Mouse (Mus musculus): ENCODE data around the gene Nkain2. TPM values are rescaled to one million over a fixed set of nuclear protein-coding genes. Genes with fewer than 3 reads are reported as not detected.

Gene Nkain2
- polyA plus RNA-seq, 1 experiment from 2014 or later = 4.1 TPM

GRCm38 (mm10) chr10:32290487-32290886 is 599.8 kb downstream of the Nkain2 start:
- no peaks in the 10 kb centered on the region for H3K9me3 ChIP-seq (replicated peaks)
- no peak overlapping the region for H3K4me3 ChIP-seq
- WGBS = 86% methylated on average over 2 of the region's 2 CpGs
- no peak overlapping the region for H3K9ac ChIP-seq
- H3K27ac ChIP-seq = no peak overlapping the region
- no peak for ATAC-seq (ENCODE audit: low FRiP score)
- no peaks in the 10 kb centered on the region for H3K27me3 ChIP-seq
- no peaks in the 10 kb centered on the region for H3K36me3 ChIP-seq
- no peaks in the 10 kb centered on the region for H3K4me1 ChIP-seq
- H3K4me2 ChIP-seq (replicated peaks) = no peak overlapping the region

- ATAC-seq (ENCODE audit: low FRiP score) = no peak
- no peak overlapping the region for H3K4me3 ChIP-seq
- no peaks in the 10 kb centered on the region for H3K4me1 ChIP-seq
- H3K36me3 ChIP-seq = no peaks in the 10 kb centered on the region
- no peak overlapping the region for H3K9ac ChIP-seq
- no peaks in the 10 kb centered on the region for H3K27me3 ChIP-seq
- 91% methylated on average over 1 of the region's 1 CpGs for WGBS
- no peak overlapping the region for H3K27ac ChIP-seq
- H3K9me3 ChIP-seq (replicated peaks) = no peaks in the 10 kb centered on the region
- H3K4me2 ChIP-seq (replicated peaks) = no peak overlapping the region
Measured at GRCm38 (mm10) chr10:32283690-32284089, 606.6 kb downstream of the Nkain2 start.

- no peaks in the 10 kb centered on the region for H3K9me3 ChIP-seq (replicated peaks)
- no peaks in the 10 kb centered on the region for H3K4me1 ChIP-seq
- no peaks in the 10 kb centered on the region for H3K36me3 ChIP-seq
- no peak overlapping the region for H3K9ac ChIP-seq
- 64% methylated on average over 4 of the region's 4 CpGs for WGBS
- no peak for ATAC-seq (ENCODE audit: low FRiP score)
- no peak overlapping the region for H3K27ac ChIP-seq
- no peak overlapping the region for H3K4me2 ChIP-seq (replicated peaks)
- no peak overlapping the region for H3K4me3 ChIP-seq
- no peaks in the 10 kb centered on the region for H3K27me3 ChIP-seq
Measured at GRCm38 (mm10) chr10:32243266-32243882, 646.9 kb downstream of the Nkain2 start.

- Histone ChIP-seq H3K27ac (no peak overlapping the region), H3K4me1 (no peaks in the 10 kb centered on the region), H3K9me3 (replicated peaks) (no peaks in the 10 kb centered on the region), H3K27me3 (no peaks in the 10 kb centered on the region), H3K36me3 (no peaks in the 10 kb centered on the region), H3K4me2 (replicated peaks) (no peak overlapping the region), H3K4me3 (no peak overlapping the region), H3K9ac (no peak overlapping the region)
- no peak for ATAC-seq (ENCODE audit: low FRiP score)
Measured at GRCm38 (mm10) chr10:32241168-32241567, 649.1 kb downstream of the Nkain2 start.

DNA sequence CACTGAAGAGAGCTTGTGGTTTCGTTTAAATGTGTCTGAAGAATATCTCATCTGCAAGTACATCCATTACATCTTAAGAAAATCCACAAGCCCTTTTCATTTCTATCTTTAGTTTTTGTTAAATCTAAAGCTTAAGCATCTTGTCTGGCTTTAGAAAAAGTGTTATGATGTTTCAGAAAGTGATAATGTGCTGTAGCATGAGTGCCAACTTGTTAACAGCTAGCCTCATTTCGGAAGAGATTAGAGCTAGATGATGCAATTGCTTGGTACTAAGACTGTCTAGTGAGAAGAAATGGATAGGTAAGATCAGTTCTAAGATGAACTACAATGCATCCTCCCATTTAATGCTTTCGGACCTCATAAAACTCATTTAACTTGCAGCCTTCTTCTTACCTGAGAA is 707.3 kb downstream of the Nkain2 start:
- Histone ChIP-seq H3K9me3 (replicated peaks) (no peaks in the 10 kb centered on the region), H3K9ac (no peak overlapping the region), H3K4me3 (no peak overlapping the region), H3K27ac (no peak overlapping the region), H3K4me1 (no peaks in the 10 kb centered on the region), H3K27me3 (no peaks in the 10 kb centered on the region), H3K36me3 (no peaks in the 10 kb centered on the region), H3K4me2 (replicated peaks) (no peak overlapping the region)
- WGBS = 86% methylated on average over 3 of the region's 3 CpGs
- ATAC-seq (ENCODE audit: low FRiP score) = no peak

DNA sequence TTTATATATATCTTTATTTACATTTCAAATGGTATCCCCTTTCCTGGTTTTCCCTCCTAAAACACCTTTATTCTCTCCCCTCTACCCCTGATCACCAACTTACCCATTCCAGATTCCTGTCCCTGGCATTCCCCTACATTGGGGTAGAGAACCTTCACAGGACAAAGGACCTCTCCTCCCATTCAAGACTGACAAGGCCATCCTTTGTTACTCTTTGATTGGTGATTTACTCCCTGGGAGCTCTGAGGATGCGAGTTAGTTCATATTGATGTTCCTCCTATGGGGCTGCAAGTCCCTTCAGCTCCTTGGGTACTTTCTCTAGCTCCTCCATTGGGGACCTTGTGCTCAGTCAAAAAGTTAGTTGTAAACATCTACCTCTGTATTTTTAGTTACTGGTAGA is 798.9 kb downstream of the Nkain2 start:
- H3K4me1 ChIP-seq = no peaks in the 10 kb centered on the region
- no peak overlapping the region for H3K27ac ChIP-seq
- no peak overlapping the region for H3K4me2 ChIP-seq (replicated peaks)
- no peaks in the 10 kb centered on the region for H3K27me3 ChIP-seq
- WGBS = 50% methylated on average over 1 of the region's 1 CpGs
- H3K9ac ChIP-seq = no peak overlapping the region
- no peaks in the 10 kb centered on the region for H3K36me3 ChIP-seq
- H3K9me3 ChIP-seq (replicated peaks) = no peaks in the 10 kb centered on the region
- ATAC-seq (ENCODE audit: low FRiP score) = no peak
- H3K4me3 ChIP-seq = no peak overlapping the region

DNA sequence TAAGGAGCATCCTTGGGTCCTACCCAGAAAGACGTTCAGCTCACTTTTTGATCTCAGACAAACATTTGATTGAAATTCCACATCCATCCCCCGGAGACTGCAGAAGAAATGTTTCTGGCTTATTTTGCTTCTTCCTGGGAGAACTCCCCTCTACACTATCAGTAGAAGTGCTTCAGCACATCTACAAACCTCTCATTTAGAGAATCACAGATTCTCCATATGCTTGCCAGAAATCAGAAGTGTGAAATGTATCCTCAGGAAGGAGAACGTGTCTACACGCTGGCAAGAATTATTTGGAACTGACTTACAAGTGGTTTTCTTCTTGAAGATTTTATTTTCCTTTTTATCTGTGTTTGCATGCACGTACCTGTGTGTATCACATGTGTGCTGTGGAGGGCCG is 829.9 kb downstream of the Nkain2 start:
- no peak overlapping the region for H3K27ac ChIP-seq
- H3K27me3 ChIP-seq = no peaks in the 10 kb centered on the region
- H3K9me3 ChIP-seq (replicated peaks) = no peaks in the 10 kb centered on the region
- no peak overlapping the region for H3K9ac ChIP-seq
- H3K36me3 ChIP-seq = no peaks in the 10 kb centered on the region
- H3K4me2 ChIP-seq (replicated peaks) = no peak overlapping the region
- ATAC-seq (ENCODE audit: low FRiP score) = no peak
- no peaks in the 10 kb centered on the region for H3K4me1 ChIP-seq
- 88% methylated on average over 6 of the region's 6 CpGs for WGBS
- H3K4me3 ChIP-seq = no peak overlapping the region

GRCm38 (mm10) chr10:32058251-32058650 is 832.0 kb downstream of the Nkain2 start:
- WGBS = 84% methylated on average over 2 of the region's 2 CpGs
- H3K36me3 ChIP-seq = no peaks in the 10 kb centered on the region

GRCm38 (mm10) chr10:32052546-32053295 is 837.5 kb downstream of the Nkain2 start:
- H3K4me3 ChIP-seq = no peak overlapping the region
- no peaks in the 10 kb centered on the region for H3K36me3 ChIP-seq
- no peak overlapping the region for H3K4me2 ChIP-seq (replicated peaks)
- H3K27me3 ChIP-seq = no peaks in the 10 kb centered on the region
- H3K4me1 ChIP-seq = no peaks in the 10 kb centered on the region
- WGBS = 82% methylated on average over 5 of the region's 5 CpGs
- H3K9ac ChIP-seq = no peak overlapping the region
- H3K9me3 ChIP-seq (replicated peaks) = no peaks in the 10 kb centered on the region
- no peak overlapping the region for H3K27ac ChIP-seq
- no peak for ATAC-seq (ENCODE audit: low FRiP score)

More at GRCm38 (mm10) chr10:32058251-32058650, 832.0 kb downstream of the Nkain2 start:
- ATAC-seq (ENCODE audit: low FRiP score) = no peak
- Histone ChIP-seq H3K9me3 (replicated peaks) (no peaks in the 10 kb centered on the region), H3K27ac (no peak overlapping the region), H3K9ac (no peak overlapping the region), H3K4me3 (no peak overlapping the region), H3K4me1 (no peaks in the 10 kb centered on the region), H3K4me2 (replicated peaks) (no peak overlapping the region), H3K27me3 (no peaks in the 10 kb centered on the region)

DNA sequence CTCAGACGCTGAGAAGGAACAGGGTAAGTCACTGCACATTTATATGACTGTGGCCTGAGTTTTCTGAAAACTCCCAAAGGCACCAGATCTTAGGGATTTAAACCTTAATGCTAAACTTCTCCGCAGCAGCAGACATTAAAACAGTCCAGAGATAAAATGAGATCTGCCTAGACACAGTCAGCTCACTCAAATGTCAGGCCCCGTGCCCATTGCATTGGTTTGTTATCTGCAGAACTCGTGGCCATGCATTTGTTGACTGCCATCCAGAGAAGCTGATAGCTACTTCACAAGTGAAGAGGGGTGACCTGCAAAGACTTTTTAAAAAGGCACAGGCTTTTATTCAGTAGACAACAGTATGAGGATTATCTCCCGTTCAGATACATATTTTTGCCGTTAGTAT is 838.2 kb downstream of the Nkain2 start:
- H3K27me3 ChIP-seq = no peaks in the 10 kb centered on the region
- WGBS = 85% methylated on average over 6 of the region's 6 CpGs
- ATAC-seq (ENCODE audit: low FRiP score) = no peak
- H3K4me1 ChIP-seq = no peaks in the 10 kb centered on the region
- H3K4me3 ChIP-seq = no peak overlapping the region
- H3K9ac ChIP-seq = no peak overlapping the region
- H3K27ac ChIP-seq = no peak overlapping the region
- H3K9me3 ChIP-seq (replicated peaks) = no peaks in the 10 kb centered on the region
- H3K36me3 ChIP-seq = no peaks in the 10 kb centered on the region
- H3K4me2 ChIP-seq (replicated peaks) = no peak overlapping the region

GRCm38 (mm10) chr10:32029996-32030395 is 860.3 kb downstream of the Nkain2 start:
- Histone ChIP-seq H3K9me3 (replicated peaks) (no peaks in the 10 kb centered on the region), H3K4me3 (no peak overlapping the region), H3K27ac (no peak overlapping the region), H3K27me3 (no peaks in the 10 kb centered on the region), H3K4me2 (replicated peaks) (no peak overlapping the region), H3K4me1 (no peaks in the 10 kb centered on the region), H3K36me3 (no peaks in the 10 kb centered on the region), H3K9ac (no peak overlapping the region)
- ATAC-seq (ENCODE audit: low FRiP score) = no peak
- 59% methylated on average over 1 of the region's 1 CpGs for WGBS

DNA sequence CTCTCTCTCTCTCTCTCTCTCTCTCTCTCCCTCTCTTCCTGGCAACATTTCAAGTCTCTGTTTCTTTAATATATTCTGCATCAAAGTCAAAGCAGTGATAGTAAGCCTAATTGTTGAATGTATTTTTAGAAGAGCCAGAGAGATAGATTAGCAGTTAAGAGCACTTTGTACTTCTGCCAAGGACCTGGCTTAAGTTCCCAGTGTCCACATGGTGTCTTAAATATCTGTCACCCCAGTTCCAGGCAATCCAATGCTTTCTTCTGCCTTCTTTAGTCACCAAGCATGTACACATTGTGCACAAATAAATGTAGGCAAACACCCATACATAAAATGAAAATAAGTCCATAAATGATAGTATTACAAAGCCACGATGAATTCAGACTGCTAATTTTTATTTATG is 871.9 kb downstream of the Nkain2 start:
- no peak overlapping the region for H3K4me3 ChIP-seq
- 72% methylated on average over 1 of the region's 1 CpGs for WGBS
- no peaks in the 10 kb centered on the region for H3K36me3 ChIP-seq
- H3K4me2 ChIP-seq (replicated peaks) = no peak overlapping the region
- no peak overlapping the region for H3K9ac ChIP-seq
- no peak for ATAC-seq (ENCODE audit: low FRiP score)
- H3K4me1 ChIP-seq = no peaks in the 10 kb centered on the region
- H3K27me3 ChIP-seq = no peaks in the 10 kb centered on the region
- no peaks in the 10 kb centered on the region for H3K9me3 ChIP-seq (replicated peaks)
- no peak overlapping the region for H3K27ac ChIP-seq

GRCm38 (mm10) chr10:32001216-32001753 is 889.0 kb downstream of the Nkain2 start:
- Histone ChIP-seq H3K4me2 (replicated peaks) (no peak overlapping the region), H3K27ac (no peak overlapping the region), H3K4me3 (no peak overlapping the region), H3K4me1 (no peaks in the 10 kb centered on the region), H3K9me3 (replicated peaks) (no peaks in the 10 kb centered on the region), H3K27me3 (no peaks in the 10 kb centered on the region), H3K9ac (no peak overlapping the region), H3K36me3 (no peaks in the 10 kb centered on the region)
- 94% methylated on average over 1 of the region's 1 CpGs for WGBS
- no peak for ATAC-seq (ENCODE audit: low FRiP score)

Measured in hindbrain, embryonic 12.5 days (tissue).